Mouse (Mus musculus) cerebellum, adult 9-11 months (tissue): Measurements from ENCODE around the gene Nprl2.

Experiments
- DNase-seq: peaks from one replicate; pipeline ENCODE4 v3.0.0; 2022

Nprl2 gene

DNA sequence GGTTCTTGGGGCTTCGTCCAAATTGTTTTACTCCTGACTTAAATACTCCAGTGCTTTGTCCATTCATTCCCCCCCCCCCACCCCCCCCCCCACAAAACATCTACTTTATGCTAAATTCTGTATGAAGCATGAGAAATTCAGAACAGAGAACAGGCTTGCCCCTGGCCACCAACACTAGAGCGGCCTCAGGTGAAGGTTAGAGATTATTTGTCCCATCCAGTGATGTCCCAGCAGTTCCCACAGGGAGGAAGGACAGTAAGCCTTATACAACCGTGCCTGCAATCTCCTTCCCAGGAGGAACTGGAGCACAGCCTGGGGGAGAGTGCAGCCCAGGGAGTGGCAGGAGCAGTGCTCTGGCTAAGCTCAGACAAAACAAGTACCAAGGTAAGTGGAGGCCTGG lies 36.6 kb downstream of the Nprl2 start, which contains the start of gene Naa80:
Gene Naa80, plus strand, starts transcription at position 301 of the 400 bp plus-strand sequence.
- no peak for DNase-seq

DNA sequence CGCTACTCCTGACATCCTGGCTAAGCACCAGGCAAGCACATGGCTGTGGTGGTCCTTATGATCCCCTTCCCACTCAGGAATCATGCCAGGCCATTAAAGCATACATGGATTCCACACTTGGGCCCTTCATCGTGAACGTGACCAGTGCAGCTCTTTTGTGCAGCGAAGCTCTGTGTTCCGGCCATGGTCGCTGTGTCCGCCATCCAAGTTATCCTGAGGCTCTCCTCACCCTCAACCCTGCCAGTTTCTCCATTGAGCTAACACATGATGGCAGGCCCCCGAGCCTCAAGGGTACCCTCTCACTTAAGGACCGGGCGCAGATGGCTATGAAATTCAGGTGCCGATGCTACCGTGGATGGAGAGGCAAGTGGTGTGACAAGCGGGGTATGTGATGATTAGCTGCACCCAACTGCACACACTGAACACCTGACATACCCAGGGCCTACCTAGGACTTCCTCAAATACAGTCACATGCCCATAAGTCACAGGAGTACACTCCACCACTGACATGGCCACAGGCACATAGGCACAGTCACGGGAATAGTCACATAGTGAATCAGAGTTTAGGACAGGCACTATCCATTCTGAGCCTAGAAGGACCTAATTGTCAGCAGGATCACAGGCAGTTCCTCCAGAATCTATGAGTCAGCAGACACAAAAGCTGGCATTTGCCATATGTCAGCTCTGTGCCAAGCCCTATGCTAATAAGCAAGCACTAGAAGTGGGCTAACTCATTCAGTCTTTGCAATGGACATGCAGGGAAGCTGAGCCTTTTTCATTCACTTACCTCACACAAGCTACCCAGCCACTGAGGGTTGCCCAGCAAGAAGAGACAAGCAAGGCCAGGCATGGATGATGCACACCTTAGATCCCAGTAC lies 37.2 kb downstream of the Nprl2 start:
- no peak for DNase-seq

DNA sequence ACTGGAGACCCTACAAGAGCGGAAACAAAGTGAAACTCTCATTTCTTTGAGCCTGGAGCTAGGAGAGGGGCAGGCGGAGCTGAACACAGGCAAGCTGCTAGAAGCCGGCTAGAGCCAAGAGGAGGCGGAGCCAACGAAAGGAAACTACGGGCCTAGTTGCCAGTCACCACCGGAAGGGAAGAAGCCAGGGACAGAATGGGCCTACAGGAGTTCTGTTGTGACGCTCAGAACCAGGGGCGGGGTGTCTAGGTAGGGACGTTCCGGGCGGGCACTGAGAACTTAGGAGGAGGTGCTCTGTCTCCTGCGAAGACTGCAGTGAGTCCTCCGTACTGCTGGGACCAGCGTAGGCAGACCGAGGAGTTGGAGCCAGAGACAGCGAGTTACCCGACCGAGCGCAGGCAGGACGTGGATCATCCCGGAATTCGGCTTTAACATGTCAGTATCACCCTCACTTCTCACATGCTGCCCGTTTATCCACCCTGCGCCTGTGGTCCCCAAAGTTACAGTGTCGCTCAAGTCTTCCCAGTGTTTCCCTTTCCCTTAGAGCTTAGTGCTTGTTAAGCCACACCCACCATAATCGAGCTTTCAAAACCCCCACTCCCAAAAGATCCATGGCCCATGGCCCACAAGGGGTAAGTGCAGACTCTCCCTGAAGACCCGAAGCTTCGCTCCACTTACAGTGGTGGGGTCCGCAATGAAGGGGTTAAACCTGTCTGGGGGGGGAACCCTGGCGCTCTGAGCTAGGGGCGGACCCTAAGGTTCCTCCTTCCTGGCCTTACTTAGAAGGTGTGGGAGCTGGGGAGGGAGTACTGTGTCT lies 38.7 kb downstream of the Nprl2 start, which contains the start of gene Hyal3:
Gene Hyal3, plus strand, starts transcription at position 318 of the 817 bp plus-strand sequence.
- peak; percentile 93 for DNase-seq

DNA sequence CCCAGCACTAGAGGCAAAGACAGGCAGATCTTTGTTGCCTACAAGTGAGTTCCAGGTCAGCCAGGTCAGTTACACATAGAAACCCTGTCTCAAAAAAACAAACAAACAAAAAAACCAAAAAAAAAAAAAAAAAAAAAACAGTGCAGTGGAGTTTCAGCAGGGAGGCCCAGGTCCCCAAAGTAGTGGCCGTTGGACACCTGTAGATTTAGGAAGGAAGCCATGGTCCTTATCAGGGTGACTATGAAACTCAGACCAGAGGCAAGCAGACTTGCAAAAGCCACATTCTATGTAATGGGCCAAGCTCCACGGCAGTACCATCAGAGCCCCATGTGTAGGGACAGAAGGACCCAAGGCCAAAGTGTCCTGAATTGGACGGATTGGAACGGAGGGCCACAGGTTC lies 39.6 kb downstream of the Nprl2 start:
- DNase-seq, result no peak

DNA sequence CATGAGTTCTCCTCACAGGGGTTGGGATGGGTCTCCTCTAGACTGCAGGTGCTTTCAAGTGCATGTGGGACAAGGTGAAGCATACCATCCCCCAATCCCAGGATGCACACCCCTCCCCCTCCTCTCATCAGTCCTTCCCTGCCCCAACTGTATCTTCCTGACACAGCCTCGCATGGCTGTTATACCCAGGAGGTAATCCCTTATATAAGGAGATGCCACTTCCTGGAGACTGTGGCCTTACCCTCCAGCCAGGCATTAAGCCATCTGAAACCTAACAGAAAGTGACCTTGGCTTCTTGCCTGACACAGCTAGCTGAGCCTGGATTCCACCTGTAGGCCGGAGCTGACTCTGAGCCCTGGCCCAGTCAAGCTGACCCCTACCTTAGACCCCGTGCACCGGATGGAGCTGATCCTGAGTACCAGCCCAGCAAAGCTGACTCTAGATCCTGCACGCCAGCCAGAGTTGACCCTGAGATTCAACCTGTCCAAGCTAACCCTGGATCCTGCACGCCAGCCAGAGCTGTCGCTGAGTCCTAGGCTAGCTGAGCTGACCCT lies 40.6 kb downstream of the Nprl2 start:
- no peak for DNase-seq

DNA sequence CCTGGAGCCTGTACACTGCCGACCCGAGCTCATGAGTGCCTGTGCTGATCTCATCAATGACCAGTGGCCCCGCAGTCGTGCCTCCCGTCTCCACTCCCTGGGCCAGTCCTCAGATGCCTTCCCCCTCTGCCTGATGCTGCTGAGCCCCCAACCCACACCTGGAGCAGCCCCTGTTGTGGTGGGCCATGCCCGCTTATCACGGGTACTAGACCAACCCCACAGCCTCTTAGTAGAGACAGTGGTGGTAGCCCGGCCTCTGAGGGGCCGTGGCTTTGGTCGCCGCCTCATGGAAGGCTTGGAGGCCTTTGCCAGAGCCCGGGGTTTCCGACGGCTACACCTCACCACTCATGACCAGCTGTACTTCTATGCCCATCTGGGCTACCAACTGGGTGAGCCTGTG lies 41.1 kb downstream of the Nprl2 start:
- DNase-seq, result no peak

DNA sequence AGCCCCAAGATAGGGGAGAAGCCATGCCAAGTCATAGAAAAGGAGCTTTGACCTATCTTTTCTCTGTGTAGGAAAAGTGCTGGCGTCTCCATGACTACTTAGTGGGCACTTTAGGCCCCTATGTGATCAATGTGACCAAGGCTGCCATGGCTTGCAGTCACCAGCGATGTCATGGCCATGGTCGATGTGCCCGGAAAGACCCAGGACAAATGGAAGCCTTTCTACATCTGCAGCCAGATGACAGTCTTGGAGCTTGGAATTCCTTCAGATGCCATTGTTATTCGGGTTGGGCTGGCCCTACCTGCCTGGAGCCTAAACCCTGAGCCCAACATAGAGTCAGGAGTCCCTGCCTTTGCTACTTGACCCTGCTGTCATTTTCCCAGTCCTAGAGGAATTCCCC lies 44.5 kb downstream of the Nprl2 start:
- DNase-seq, result peak; percentile 72

DNA sequence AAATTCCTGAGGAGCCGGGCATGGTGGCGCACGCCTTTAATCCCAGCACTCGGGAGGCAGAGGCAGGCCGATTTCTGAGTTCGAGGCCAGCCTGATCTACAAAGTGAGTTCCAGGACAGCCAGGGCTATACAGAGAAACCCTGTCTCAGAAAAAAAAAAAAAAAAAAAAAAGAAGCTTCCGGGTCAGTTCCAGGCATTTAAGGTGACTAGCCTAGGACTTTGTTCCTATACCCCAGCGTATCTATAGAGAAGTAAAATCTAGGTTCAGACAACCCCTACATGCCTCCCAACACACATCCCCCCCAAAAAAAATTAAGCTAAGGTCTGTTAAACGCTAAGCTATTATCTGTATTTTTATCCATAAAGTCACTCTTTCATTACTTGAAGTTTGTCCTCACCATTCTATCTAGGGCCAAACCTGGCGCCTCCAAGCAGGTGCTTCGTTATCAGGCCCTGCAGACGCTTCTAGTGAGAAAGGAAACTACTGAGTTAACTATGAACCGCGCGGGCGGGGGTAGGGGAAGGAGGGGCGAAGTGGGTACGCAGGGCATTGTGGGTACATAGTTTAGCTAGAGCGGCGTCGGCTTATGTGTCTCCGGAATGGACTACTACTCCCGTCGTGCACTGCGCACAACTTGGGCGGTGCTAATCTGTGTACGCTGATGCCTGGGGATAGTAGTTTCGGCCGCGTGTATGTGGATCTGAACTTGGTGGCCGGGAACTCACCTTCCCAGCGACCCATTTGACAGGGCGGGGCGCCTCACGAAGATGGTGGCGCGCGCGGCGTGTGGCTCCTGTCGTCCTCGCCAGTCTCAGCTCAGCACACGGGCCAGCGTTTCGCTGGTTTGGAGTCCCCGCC lies 45.2 kb downstream of the Nprl2 start, which contains the start of gene Ifrd2:
Gene Ifrd2, plus strand, starts transcription at position 669 of the 859 bp plus-strand sequence.
- peak; percentile 99 for DNase-seq

DNA sequence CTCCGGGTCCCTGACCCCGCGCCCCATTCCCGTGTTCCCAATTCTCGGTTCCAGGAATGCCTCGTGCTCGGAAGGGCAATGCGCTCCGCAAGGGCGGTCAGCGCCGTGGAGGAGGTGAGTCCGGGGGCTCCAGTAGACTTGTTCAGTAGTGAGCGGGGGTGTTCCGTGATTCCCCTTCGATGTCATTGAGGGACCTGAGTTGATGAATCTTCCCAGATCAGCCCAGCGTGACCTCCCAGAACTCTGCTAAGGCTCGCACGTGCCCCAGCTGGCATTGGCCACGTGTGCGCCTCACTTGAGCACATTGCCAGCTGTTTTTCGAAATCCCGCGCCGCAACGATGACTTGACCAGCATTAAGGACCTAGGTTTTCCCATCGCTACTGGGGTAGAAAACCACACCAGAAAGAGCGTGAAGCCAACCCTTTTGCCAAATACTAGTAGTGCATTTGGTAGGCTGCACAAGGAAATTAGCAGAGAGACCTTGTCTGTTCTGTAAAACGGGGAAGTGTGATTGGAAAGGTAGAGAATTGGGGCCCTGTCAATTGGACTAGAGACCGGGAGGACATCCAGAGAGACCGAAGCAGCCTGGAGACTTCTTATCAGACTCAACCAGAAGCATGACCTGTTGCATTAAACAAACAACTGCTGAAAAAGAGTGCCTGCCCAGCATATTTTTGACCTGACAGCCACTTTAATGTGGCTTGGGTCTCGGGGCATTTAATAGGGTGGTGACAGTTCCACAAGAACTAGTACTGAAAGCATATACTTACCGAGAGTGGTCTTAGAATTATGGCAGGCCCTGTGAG lies 46.0 kb downstream of the Nprl2 start:
- DNase-seq, result no peak

DNA sequence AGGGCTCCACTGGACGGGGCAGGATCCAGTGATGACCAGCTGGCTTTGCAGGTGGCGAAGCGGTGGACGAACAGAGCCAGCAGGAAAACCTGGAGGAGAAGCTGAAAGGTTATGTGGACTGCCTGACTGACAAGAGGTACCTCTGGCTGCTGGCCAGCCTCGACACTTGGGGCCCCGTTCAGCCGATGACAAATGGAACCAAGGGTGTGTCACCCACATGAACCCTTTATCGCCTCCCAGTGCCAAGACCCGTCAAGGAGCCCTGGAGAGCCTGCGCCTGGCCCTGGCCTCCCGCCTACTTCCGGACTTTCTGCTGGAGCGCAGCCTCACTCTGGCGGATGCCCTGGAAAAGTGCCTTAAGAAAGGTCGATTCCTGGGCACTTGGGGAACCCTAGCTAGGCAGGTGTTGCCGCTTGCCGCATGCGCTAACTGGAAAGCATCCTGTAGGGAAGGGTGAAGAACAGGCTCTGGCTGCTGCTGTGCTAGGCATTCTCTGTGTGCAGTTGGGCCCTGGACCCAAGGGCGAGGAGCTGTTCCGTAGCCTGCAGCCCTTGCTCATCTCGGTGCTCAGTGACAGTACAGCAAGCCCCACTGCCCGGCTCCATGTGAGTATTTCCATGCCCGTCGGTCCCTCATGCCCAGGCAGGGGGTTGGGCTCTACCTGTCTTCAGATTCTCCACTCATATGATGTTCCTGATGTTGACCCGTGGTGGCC lies 48.2 kb downstream of the Nprl2 start:
- DNase-seq, result peak; percentile 76

DNA sequence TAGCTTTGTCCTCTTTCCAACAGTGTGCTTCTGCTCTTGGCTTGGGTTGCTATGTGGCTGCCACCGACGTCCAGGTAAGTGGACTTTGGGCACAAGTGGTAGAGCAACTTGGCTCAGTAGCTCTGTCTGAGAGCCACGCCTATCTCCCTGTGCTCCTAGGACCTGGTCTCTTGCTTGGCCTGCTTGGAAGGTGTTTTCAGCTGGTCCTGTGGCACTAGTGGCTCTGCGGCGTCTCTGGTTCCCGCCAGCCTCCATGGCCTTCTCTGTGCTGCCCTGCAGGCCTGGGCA lies 48.7 kb downstream of the Nprl2 start:
- DNase-seq, result no peak

DNA sequence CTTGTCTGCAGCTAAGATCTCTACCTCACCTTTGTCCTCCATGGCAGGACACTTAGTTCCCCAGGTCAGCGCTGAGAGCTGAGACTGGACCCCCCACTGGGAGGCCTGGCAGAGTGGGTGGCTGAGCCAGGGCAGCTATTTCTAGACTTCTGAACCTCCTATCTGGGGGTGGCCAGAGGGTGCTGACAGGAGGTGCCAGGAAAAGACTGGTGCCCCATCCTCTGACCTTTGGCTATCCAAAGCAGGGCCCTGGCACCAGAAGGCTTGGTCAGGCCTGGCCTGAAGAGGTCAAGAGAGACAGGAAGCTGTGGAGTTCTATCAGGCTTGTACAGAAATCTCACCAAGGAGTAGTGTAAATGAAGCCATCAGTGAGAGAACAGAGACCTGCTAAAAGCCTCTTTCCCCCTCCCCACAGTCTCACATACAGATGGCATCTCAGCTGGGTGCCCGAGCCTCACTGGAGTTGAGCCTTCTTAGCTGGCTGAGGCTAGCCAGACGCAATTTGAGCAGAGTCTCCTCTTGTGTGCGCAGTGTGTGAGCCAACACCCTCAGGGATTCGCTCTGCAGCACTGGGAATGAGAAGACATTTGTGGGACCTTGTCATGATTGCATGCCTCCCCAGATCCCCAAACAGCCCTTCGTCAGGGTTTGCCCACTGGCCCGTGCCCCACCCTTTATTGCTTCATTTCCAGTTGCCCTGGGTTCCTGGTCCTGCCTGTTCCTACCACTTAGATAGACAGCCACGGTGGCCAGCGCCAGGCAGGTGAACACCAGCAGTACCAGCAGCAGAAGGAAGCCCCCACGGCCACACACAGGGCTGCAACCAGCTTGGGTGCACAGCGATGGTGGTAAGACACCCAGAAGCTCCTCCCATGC lies 51.3 kb downstream of the Nprl2 start:
- DNase-seq, result peak; percentile 90

DNA sequence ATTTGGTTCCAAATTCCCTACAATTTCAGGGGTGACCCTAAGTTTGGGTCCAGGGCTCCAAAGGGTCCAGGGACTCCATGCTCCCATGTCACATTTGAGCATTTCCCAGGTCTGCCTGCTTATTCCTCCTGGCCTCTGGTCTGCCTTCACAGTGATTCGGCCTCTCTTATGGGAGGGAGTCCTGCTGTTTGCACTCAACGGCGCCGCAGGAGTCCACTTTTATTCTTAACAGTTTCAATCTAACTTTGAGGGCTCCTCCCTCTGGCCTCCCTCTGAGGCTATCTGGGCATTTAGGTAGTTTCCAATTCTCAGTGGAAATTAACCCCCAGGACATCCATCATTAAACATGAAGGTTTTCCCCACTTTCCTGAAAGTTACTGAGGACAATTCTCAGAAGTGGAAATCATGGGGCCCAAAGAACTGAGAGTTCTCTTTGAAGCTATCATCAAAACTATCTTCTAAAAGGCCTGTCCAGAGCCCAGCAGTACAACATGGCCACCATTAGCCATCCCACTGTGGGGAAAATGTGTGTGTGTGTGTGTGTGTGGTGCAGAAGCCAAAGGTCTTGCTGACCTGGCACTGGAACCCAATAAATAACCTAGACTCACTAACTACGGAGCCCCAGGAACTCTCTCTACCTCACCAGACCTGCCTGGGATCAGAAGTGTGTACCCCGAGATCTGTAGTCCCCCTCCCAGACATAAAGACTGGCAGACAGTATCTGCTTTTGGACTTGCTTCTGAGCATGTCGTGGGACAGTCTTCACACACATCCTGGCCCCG lies 52.4 kb downstream of the Nprl2 start:
- DNase-seq, result no peak
